Mouse (Mus musculus): Measurements from ENCODE around the gene Iyd.

Gene Iyd

DNA sequence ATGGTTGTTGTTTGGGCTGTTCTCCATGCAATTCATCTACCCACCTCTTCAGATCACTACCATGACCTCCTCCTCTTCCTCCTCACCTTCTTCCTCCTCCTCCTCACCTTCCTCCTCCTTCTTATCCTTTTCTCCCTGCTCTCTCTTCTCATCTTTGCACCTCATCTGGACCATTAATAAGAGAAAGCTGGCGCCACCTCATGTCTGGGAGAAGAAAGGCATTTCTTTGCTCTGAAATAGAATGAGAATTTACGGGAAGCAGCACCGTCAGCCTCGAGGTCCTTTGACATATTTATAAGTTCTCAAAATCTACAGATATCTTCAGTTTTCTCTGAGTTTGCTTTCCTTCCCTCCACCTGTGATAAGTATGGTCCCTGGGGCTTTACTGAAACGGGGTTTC lies 15.1 kb downstream of the Iyd start:
- DNase-seq = no peak

DNA sequence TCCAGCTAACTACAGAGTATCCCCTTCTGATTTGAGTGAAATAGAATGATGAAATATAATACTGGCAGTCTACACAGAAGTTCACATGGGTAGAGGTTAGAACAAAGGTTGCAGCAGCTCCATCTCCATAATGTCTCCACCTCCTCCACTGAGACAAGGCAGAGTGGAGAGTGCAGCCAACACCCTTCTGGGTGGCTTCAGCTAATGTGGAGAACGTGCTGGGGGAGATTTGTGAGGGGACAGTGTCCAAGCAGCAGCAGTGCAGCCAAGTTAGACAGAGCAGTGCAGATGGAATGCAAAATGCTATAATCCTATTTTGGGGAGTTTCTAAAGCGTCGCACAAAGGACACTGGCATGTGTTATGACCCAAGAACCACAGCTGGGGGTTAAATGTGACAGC lies 16.5 kb downstream of the Iyd start:
- DNase-seq = no peak

DNA sequence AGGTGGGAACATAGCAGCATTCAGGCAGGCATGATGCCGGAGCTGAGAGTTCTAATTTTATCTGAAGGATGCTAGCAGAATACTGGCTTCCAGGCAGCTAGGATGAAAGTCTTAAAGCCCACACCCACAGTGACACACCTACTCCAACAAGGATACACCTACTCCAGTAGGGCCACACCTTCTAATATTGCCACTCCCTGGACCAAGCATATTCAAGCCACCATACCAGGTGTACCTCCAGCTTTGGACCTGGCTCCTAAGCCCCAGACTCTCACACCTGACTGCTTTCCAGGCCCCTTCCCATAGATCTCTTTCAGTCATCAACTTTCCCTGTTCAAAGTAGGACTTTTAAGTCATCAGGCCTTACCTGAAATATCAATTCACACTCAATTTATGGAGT lies 19.1 kb downstream of the Iyd start:
- no peak for DNase-seq

DNA sequence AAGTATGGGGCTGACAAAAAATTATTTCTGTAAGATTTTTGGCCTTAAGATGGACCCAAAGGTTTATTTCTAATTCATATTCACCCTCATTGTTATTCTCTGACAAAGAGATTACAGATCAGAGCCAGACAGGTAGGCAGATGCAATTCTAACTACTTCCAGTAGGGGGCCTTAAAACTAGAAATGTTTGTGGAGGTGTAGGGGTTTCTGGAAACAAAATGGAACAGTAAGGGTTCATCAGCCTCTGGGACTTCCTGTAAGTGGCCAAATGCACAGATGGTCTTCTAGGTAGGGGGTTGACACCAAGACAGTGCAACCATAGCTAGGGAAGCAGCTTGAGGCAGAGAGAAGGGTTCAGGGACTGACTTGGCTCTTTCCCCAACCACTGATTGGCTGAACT lies 22.1 kb downstream of the Iyd start:
- no peak for DNase-seq

DNA sequence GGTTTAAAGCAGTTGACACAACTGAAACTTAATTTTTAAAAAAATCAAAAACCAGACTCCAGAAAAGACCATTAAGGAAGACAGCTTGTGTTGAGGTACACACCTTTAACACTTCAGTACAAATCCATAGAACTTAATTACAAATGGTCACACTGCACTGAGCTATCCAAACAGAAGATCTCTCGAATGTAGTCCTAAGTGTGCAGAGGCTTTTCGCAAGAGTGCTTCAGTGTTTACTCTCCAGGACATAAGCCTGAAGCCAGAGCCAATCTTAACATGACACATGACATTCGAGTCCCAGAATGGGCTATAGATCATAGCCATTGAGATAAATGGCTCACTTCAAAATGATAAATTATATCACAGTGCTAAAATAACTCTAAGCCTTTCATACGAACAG lies 25.1 kb downstream of the Iyd start:
- DNase-seq = no peak

DNA sequence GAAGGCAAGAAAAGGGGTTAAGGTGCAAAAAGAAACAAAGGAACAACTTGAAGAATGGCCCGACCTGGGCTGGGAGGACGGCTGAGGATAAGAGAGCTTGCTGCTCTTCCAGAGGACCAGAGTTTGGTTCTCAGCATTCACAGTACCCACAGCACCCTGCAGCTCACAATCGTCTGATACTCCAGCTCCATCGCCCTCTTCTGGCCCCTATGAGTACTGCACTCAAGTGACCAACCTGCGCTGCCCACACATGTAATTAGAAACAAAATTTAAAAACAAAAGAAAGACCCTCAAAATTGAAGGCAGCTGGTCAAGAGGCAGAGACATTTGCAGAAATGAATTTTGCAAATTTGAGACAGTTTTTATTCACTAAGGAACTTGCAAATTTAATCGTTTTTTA lies 27.8 kb downstream of the Iyd start:
- DNase-seq = no peak

DNA sequence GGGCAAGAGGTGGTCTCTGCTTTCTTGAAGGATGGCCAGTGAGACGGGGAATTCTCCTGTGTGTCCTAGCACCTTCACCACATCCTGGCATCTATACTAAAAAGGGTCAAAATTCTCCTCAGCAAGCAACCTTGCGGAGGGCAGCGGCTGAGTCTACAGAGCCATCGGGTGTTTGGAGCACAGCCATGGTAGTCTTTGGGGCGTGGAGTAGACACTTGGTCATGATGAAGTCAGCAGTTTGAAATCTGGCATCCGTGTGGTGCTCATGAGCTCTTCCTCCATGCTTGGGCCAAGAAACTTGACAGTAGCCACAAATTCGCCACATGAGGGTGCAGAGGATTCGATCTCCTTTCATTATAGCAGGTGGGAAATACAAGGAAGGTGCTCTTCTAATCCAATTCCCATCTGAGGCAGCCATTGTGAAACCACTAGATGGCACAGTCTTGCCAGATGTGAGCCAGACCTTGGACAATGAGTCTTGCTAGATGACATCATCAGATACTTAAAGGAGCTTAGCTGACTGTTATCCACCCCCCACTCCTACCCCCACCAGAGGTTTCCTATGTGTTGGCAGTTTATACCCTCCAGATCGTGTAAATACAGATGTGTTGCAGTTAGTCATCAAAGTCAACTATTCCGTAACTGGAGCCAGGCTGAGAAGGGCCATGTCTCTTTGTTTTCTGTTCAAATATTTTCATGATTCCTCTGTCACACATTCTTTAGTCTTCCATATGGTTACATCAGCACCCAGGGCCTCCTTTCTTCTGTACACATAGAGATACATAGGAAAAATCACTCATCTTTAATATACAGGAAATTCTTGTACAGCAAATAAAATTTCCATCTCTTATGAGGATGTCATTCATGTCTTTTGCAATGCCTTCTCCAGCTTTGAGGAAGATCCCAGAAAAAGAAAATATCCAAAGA lies 32.9 kb downstream of the Iyd start:
- peak; percentile 76 for DNase-seq

DNA sequence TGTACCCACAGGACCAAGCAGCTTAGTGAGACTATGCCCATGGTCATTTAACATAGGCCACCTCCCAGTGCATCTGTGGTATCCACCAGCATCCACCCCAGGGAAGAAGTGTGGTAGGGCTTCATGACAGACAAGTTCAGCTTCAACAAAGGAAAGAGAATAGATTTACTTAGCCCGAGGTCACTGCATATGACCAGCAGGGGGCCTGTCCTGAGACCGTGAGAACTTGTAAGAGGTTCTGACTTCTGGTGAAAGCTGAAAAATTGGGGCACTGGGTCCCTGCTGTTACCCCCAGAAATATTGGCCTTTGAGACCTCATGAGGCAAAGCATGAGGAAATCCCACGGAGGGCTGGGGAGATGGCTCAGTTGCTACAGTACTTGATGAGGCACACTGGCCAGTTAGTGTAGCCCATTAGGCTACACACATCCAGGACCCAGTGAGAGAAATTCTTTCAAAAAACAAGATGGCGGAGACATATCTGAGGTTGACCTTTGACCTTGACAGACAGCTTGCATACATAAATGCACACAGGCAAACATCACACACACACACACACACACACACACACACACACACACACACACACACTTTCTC lies 34.0 kb downstream of the Iyd start:
- DNase-seq = peak; percentile 74

DNA sequence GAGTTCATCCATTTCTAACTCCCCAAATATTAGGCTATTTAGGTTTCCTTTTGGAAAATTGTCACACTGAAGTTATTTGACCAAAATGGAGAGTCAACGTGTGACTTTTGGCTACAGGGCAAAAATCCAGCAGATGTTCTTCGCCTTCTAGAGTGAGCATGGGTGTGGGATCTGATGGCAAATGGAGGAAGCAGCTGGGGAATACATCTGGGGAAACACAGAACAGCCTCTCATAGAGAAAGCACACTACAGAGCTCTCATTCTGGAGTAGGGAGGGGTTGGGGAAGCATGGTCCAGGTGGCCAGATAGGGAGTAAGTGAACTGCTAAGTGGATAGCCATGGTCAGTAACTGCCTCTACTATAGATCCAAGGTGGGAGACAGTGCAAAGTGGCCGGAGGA lies 50.6 kb downstream of the Iyd start:
- DNase-seq = no peak

DNA sequence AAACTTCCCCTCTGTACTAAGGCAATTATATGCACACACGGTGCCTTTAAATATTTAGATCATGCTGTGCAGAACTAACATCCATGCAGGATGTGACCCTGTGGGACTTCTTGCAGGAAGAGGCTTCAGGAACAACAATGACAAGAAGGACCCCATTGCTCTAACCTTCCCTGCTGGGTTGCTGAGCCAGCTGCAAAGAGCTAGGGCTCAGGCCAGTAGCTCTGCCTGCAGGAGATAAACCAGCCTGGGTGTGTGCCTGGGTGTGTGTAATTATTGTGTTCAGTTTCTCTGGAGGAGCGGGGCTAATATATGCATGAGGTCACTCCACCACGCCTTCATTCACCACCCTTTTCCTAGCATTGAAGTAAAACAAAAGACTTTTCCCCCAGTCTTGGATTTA lies 51.8 kb downstream of the Iyd start:
- DNase-seq = no peak

DNA sequence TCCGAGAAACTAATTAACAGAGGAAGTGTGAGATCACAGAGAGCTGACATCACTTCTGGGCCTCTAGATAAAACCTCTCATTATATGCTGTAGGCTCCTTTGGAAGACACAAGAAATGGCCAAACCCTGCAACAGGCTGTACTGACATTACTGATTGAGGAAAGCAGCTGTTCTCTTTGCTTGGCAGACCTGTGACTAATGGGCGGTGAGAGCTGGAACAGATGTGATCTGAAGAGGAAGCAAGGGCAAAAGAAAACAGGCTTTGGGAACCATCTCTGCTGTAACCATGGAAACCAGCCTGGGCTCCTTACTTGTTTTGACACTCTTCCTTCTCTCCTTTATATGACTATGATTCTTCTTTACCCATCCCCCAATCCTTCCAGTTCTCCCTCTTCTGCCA lies 56.7 kb downstream of the Iyd start:
- no peak for DNase-seq

DNA sequence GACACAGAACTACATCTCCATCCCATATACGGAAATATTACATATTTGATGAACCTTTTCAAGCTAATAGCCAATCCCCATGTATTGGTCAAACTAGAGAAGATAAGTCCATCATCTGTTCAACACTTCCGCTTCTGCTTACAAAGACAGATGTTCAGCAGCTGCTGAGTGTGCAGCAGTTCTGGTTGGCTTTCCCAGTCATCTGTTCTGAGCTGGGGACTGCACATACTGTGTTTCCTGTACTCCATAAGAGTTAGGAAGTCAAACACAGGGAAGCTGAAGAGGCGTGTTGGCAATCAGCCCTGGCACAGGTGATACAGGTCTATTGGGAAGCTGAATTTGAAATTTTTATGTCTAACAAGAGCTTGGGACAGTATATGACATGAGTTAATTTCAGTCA lies 57.7 kb downstream of the Iyd start:
- no peak for DNase-seq

Measured in lung, postnatal 10 days (tissue).